ENCODE assay signal across 7 mouse cellular contexts in genomic region chr7:49245537-49246239, GRCm38 (mm10).
A peak's percentile ranks its signal among the peaks of the same experiment; 100 is the strongest.
DNase-seq lines count a peak whose midpoint lies in the region; ATAC-seq lines count a peak whose summit lies in the region.

No protein-coding gene starts in this region.

- DNase-seq in adrenal gland, postnatal 4 days (ENCODE audit: low spot score in 2 of 2) = peak; percentile 75 to 83
- peak; percentile 93 to 95 for DNase-seq in heart, adult 18-20 months
- peak; percentile 91 for DNase-seq in kidney, adult 18-20 months
- DNase-seq in midbrain, embryonic 14.5 days = peak; percentile 98
- peak; percentile 62 for DNase-seq in spleen, adult 12 weeks (ENCODE audit: low spot score)

- peak overlapping the region; percentile 57 for H3K9ac ChIP-seq in embryonic facial prominence, embryonic 12.5 days
- peak overlapping the region; percentile 77 for H3K9ac ChIP-seq in limb, embryonic 12.5 days (replicated peaks)
- H3K9ac ChIP-seq in midbrain, embryonic 14.5 days (replicated peaks; ENCODE audit: low read length) = peak overlapping the region; percentile 73

- H3K4me2 ChIP-seq in embryonic facial prominence, embryonic 12.5 days (replicated peaks) = peak overlapping the region; percentile 99
- H3K4me2 ChIP-seq in limb, embryonic 12.5 days = peak overlapping the region; percentile 99
- peak overlapping the region; percentile 99 for H3K4me2 ChIP-seq in midbrain, embryonic 14.5 days (ENCODE audit: low read length)

- H3K4me3 ChIP-seq in embryonic facial prominence, embryonic 12.5 days = peak overlapping the region; percentile 59
- peak overlapping the region; percentile 57 for H3K4me3 ChIP-seq in limb, embryonic 12.5 days (replicated peaks)
- peak overlapping the region; percentile 55 for H3K4me3 ChIP-seq in midbrain, embryonic 14.5 days (replicated peaks; ENCODE audit: low read depth, low read length)

- peaks cover 40% of the 10 kb centered on the region for H3K27me3 ChIP-seq in embryonic facial prominence, embryonic 12.5 days
- peaks cover 41% of the 10 kb centered on the region for H3K27me3 ChIP-seq in limb, embryonic 12.5 days
- H3K27me3 ChIP-seq in midbrain, embryonic 14.5 days (ENCODE audit: control insufficient read depth, insufficient read depth, low read length) = peaks cover 17% of the 10 kb centered on the region; the same call in 1 of the 2 replicates

- H3K9me3 ChIP-seq in embryonic facial prominence, embryonic 12.5 days = no peaks in the 10 kb centered on the region
- H3K9me3 ChIP-seq in limb, embryonic 12.5 days = no peaks in the 10 kb centered on the region
- no peaks in the 10 kb centered on the region for H3K9me3 ChIP-seq in midbrain, embryonic 14.5 days (ENCODE audit: control insufficient read depth, low read length)

- H3K27ac ChIP-seq in embryonic facial prominence, embryonic 12.5 days = 0 out of 2 replicates have a peak overlapping the region, but pooled peaks have one; percentile 48
- H3K27ac ChIP-seq in limb, embryonic 12.5 days = no peak overlapping the region
- peak overlapping the region; percentile 78 for H3K27ac ChIP-seq in midbrain, embryonic 14.5 days (replicated peaks; ENCODE audit: low read depth, low read length)

- H3K4me1 ChIP-seq in embryonic facial prominence, embryonic 12.5 days = peaks cover 15% of the 10 kb centered on the region
- H3K4me1 ChIP-seq in limb, embryonic 12.5 days (replicated peaks) = peaks cover 16% of the 10 kb centered on the region
- H3K4me1 ChIP-seq in midbrain, embryonic 14.5 days (ENCODE audit: control insufficient read depth, insufficient read depth, low read length) = peaks cover 21% of the 10 kb centered on the region

- peak; percentile 95 for ATAC-seq in embryonic facial prominence, embryonic 12.5 days (ENCODE audit: insufficient number of reproducible peaks, insufficient read depth, low FRiP score, low TSS enrichment)
- ATAC-seq in limb, embryonic 12.5 days (ENCODE audit: insufficient number of reproducible peaks, insufficient read depth, low FRiP score, low TSS enrichment, low read depth) = peak; percentile 94
- peak; percentile 96 for ATAC-seq in midbrain, embryonic 14.5 days (ENCODE audit: low FRiP score, low TSS enrichment)

- no peaks in the 10 kb centered on the region for H3K36me3 ChIP-seq in embryonic facial prominence, embryonic 12.5 days
- no peaks in the 10 kb centered on the region for H3K36me3 ChIP-seq in limb, embryonic 12.5 days
- H3K36me3 ChIP-seq in midbrain, embryonic 14.5 days (ENCODE audit: control insufficient read depth, insufficient read depth, low read length) = no peaks in the 10 kb centered on the region

- under 1% methylated on average over 68 of the region's 68 CpGs for WGBS in embryonic facial prominence, embryonic 12.5 days
- WGBS in limb, embryonic 12.5 days = under 1% methylated on average over 68 of the region's 68 CpGs
- under 1% methylated on average over 68 of the region's 68 CpGs for WGBS in midbrain, embryonic 14.5 days
